Mouse (Mus musculus) urinary bladder, postnatal 4 days (tissue): ENCODE measurements around the gene Cdt1.
A peak's percentile ranks its signal among the peaks of the same experiment; 100 is the strongest.
"Not testable (repeated sequence)": the region's sequence is repeated elsewhere in the genome, so short reads cannot be mapped to it uniquely, and the experiment has no call there.

Experiments used
- DNase-seq, 2 experiments: peaks; one replicate each; pipeline ENCODE4 v3.0.0; 2021 to 2022; ENCODE audit warnings: low spot score in 2 of 2

Cdt1 gene

DNA sequence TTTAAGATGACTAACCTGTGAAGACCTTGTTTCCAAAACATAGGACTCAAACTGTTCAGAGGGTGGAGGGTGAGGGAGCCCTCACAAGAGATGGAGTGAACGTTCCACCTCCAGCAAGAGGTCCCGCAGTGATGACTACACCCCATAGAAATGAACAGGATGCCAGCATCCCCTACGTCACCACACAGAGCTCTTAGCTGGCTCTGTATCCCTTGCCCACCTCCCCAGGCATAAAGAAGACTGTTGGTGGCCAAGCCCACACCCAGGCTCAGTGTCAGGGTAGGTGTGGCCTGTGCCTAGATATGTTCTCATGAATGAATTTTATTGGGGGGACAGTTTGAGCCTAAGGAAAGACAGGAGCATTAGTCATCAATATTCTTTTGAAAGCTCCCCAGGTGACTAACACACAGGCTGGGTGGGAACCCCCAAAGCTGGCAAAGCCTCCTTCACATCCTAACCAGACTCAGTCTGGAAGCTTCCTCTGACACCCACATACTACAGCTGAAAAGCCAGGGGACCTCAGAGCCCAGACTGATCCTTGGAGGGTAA lies 18.9 kb upstream of the Cdt1 start:
- no peak for DNase-seq

DNA sequence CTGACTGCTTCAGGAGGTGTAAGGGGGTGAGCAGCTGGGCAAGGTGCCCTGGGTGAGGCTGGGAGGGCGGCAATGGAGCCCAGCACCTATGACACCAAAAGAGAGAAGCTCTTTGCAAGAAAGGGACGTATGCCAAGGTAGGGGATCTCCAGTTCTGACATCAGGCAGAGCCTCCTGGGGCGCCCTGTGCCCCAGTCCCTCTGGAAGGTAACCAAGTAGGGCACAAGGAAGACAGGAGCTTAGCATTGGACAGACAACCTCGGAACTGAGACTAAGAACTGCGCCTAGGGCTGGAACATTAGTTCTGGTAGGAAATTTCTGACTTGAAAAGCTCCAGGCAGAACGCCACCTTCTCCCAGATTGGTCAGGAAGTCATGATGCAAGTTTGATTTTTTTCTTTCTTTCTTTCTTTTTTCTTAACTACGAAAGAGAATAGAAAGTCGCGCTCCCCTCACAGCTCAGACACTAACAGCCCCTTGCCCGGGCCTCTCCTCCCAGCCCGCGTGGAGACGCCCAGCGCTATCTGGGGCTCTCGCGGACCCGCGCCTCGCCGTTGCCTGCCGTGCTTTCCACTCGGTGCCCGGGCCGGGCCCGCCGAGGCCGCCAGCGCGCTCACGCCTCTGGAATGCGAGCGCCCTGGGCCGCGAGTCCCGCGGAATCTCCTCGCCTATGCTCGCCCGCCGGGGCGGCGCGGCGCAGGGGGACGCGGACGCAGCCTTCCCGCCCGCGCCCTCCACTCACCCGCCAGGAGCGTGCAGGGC lies 17.4 kb upstream of the Cdt1 start:
- DNase-seq, result peak in 1 of 2 experiments; percentile 66

DNA sequence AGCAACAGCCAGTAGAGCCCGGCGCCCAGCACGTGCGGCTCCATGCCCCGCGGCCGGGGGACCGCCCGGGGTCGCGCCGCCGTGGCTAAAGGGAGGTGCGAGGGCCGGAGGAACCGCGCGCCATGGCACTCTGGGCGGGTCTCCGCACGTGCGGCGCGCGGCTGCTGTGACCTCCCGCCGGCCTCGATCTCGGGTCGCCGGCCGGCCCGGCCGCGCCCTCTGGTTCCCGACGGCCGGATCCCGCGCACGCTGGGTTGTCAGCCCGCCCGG lies 16.9 kb upstream of the Cdt1 start:
- no peak for DNase-seq

DNA sequence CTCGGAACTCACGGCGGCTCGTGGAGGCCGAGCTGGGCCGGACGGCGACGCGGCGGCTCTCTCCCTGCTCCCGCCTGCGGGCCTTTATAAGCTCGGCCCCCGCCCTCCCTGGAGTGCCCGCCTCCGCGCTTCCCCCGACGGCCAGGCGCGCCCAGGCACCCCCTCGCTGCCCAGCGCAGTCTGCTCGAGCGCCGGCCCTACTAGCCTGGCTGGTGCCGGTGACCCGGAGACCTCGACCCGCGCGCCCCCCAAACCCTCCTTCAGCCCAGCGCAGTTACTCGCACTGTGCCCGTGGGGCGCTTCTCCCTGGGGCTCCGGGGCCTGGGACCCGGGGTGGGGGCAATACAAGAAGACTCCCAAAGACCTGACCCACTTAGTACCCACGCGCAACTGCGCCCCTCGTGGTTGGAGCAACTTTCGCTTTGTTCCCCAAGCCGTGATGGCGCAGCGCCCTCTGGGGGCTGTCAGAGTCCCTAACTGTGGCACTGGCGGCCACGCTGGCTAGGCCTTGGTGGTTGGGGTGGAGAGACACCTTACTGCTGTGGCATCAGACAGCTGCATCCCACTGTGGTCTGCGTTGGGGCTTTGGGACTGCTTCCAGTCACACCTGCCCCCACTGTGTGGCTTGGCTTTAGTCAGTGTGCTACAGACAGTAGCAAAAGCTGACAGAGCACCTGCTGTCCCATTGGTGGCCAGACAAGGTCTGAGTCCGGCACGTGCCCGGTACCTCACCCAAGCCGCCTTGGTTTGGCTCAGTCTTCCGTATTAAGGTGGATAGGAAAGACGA lies 16.4 kb upstream of the Cdt1 start, which contains the start of gene Piezo1:
Gene Piezo1 (minus strand): TSS at position 65 of the 787 bp plus-strand sequence.
- DNase-seq, result peak; percentile 87 to 93

DNA sequence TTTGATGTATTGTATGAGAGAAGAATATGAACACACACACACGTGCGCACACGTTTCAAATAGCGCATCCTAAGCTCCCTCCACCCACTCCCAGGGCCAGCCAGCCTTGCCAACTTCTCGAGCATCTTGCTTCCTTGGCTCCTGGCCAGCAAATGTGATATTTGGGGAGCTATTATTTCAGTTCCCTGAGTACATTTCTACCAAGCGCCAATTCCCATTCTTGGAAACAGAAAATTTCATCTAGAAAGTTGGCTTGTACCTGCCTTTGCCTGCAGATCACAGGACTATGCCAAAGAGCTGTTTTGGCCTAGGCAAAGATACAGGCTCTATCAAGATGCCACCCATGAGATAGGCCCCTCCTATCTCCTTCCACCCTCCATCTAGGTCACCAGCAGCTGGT lies 13.0 kb upstream of the Cdt1 start:
- DNase-seq, result no peak

DNA sequence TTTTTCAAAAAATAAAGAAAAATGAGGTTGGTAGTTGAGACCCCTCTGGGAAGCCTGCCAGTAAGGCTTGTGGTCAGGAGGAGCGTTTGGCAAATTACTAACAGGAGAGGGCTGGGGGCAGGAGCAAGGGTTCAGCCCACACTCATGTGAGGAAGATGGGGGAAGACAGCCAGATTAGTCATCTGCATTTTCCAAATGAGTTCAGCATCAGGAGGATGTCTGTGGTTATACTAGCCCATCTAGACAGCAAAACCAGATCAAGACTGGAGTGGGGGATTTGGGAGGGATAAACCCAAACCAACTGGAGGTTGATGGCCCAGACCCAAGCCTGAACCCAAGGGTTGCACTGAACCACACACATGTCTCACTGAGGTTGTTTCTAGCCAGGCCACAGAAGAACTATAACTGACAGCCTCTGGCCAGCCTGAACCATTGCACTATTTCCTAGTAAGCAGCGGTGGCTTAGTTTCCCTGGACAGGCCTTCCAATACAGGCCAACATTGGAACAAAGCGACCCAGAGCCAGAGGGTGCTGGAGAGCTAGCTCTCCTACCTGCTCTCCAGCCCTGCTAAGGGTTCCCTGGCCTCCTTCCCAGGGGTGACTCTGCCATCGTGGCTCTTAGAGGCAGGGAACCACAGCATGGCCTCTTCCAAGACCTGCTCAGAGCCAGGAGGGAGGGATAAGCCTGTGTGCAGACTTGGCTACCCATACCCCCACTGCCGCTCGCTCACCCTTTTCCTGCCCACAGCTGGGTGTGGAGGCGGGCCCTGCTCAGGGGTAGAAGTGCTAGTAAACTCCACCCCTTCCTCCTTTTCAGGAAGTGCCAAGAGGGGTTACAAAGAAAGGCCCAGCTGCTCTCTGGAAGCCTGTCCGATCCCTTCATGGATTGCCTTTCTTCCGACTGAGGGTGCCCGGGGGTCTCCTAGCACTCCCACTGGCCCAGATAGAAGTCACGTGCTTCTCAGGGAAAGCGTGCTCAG lies 11.5 kb upstream of the Cdt1 start:
- no peak for DNase-seq

DNA sequence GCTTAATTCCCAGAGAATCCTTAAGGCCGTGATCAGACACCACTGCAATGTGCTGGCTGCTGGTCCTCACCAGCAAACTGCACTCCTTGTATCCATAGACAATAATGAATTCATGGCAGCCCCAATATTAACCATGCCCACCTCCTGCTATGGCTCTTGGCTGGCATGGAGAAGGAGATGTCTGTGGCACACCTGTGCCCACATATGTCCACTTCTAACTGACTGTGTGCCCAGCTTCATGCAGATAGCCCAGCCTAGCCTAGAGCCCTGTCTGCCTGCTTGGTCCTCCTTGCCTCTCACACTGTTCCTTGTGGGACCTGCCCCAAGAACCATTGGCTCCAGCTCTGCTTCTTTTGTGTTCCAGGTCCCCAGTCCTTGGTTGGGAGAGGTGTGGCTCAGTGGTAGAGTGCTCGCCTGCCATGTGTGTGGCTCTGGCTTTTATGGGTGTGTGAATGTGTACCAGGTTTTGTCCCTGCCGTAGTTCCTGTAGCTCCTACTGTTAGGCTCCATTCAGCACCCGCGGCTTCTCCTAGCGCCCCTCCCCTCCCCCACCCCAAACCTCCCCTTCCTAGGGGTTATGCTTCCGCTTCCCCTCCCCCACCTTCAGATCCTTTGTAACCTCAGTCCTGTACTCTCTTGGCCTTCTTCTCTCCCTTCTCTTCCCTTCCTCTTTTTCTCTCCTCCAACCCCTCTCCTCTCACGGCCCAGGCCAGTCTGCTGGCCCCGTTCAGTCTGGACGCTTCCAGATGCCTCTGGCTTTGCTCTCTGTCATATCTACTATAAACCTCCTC lies 10.4 kb upstream of the Cdt1 start:
- no peak for DNase-seq

DNA sequence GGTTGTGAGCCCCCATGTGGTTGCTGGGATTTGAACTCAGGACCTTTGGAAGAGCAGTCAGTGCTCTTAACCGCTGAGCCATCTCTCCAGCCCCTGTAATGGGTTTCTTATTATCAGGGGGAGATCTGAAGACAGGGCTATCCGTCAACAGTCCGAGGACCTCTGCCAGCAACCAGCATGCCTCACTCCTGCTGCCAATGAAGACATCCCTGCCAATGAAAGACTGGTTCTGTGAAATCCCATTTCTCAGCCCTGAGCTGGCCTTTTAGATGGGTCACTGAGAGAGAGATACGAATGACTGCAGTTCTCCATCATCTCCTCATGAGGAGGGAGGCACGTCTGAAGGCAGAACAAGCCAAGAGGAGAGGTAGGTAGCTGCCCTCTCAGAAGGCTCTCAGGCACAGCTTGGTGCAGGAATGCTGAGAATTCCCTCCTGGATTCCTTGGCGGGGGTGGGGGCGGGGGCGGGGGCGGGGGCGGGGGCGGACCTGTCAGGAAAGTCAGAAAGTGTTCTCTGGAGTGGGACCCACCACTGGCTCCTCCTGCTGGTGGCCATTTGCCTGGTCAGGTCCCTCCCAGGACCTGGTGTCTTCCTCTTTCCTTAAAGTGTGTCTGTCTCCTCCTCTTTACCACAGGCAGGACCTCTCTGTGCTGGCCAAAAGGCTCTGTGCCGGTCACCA lies 9.0 kb upstream of the Cdt1 start:
- DNase-seq, result no peak

DNA sequence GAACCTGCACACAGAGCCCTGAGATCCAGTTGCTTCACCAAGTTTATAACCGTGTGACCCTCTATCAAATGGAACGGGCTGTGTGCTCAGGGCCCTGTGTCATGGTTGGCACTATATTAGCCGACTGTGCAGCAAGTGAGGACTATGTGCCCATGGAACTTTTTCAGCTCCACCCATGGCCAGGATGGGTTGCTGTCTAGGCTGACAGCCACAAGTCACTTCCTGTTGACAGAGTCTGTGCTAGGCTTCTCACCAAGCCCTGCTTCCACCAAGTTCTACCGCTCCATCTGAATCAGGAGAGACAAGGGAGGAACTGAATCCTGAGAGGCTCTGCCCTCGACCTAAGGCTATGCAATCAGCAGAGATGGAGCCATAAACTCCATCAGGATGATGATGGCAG lies 6.6 kb upstream of the Cdt1 start:
- no peak for DNase-seq

DNA sequence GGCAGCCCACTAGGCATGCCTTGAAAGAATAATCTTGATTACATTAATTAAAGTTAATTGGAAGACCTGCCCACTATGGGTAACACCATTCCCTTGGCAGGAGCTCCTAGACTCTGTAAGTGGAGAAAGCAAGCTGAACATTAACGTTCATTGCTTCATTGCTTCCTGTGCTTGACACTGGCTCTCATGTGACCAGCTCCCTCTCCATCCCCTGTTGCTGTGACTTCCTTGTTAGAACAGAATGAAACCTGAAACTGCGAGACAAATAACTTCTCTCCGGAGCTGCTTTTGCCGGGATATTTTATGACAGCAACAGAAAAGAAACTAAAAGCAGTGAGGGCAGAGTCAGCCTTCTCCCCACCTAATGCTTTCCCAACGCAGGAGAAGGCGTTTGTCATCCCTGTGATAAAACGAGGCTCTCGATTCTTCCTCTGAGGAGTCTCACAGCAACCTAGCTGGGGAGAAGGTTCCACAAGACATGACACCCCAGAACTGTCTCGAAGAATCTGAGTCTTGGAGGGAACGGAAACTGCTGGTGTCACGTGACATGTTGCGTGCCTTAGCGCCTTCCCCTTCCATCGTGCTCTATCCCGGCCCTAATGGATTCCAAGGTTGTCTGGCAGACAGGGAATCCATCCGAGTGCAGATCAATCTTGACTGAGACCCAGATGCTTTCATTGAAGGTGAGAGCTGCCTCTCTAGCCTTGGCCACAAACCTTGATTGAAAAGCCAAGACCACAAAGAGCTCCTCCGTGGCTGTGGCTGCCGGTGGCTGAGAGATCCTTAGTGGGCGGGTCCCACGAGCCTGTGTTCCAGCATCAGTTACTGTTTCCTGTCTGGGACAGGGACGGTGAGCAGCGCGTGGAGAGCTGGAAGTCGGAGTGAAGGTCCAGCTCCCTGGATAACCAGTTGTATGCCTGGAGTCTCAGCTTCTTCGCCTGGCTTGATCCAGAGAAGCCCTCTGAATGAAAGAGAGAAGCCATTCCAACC lies 3.2 kb upstream of the Cdt1 start:
- no peak for DNase-seq

DNA sequence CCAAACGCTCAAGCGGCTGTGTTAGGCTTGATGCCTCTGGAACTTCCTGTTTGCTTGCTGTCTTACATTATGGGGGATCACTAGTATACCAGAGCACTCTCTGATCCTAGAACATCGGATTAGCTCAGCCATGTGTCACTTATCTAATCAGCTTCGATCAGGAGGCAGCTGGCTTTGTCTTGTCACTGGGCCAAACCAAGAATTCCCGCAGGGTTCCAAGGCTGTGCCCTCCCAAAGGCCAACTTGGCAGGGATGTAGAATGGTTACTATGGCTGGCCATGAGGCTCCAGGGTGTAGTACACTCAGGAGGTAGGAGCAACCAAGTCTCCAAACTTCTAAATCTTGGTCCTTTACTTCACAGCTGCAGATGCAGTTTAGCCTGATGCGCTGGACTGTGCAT lies 1.0 kb upstream of the Cdt1 start:
- DNase-seq, result no peak

DNA sequence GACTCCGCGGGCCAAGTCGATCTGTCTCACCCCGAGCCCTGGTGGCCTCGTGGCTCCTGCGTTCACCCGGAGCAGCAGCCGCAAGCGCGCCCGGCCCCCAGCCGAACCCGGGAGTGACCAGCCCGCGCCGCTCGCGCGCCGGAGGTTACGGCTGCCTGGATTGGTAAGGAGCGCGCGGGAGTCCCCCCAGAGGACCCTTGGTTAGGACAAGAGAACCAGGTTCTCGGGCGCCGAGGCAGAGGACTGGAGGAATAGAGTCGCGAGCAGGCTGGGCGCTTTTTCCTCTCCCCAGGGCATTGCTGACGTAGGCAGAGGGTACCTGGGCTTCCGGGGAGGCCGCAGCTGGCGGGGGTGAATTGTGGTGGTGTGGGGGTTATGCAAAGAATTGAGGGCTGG lies 292 bp downstream of the Cdt1 start:
- no peak for DNase-seq

DNA sequence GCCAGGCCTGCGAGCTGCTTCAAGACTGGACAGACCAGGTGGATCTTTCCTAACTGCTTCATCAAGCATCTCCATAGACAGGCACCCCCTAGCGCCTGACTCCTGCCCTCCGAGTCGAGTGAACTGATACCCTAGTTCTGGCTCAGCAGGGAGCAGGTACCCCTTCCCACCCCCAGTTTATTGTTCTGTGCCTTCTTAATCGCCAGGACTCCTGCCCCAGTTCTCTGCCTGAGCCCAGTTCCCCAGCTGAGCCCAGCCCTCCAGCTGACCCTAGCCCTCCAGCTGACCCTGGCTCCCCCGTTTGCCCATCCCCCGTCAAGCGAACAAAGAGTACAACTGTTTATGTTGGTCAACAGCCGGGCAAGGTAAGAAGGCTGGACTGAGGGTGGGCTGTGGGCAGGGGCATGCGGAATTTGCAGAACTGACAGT lies 1.1 kb downstream of the Cdt1 start:
- DNase-seq, result no peak

DNA sequence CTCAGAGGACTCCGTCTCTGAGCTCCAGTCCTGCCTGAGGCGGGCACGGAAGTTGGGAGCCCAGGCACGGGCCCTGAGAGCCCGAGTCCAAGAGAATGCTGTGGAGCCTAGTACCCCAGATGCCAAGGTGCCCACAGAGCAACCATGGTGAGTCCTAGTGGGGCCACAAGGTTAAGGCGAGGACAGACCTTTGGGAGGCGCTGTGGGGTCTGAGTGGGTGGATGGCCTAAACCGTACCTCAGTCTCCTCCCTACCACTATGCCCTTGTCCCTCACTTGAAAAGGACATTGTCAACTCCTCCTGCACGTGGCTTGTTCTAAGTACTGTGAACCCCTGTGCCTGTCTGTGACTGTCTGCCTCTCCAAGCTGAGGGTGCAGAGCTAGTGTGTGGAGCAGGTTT lies 1.5 kb downstream of the Cdt1 start:
- DNase-seq, result no peak

DNA sequence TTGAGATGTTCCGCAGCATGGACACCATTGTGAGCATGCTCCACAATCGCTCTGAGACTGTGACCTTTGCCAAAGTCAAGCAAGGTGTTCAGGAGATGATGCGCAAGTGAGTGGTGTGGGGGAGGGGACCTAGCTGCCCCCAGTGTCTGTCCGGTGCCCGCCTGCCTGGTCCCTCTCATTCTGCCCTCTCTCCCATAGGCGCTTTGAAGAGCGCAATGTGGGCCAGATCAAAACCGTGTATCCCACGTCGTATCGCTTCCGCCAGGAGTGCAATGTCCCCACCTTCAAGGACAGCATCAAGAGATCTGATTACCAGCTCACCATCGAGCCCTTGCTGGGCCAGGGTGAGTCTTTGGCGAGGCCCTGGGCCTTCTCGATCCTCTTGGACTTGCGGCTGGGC lies 2.2 kb downstream of the Cdt1 start:
- no peak for DNase-seq

DNA sequence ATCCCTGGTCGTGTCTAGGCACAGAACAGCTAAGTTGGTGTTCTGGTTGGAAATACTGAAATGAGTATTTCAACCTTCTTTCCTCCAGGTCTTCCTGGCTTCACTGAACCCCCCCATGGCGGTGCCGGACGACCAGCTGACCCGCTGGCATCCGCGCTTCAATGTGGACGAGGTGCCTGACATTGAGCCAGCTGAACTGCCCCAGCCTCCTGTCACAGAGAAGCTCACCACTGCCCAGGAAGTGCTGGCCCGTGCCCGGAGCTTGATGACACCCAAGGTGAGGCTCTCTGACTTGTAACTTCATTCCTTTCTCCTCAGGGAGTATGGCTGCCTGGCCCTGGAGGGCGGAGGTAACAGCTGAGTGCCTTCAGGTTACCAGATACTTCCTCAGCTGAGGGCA lies 3.3 kb downstream of the Cdt1 start:
- no peak for DNase-seq

DNA sequence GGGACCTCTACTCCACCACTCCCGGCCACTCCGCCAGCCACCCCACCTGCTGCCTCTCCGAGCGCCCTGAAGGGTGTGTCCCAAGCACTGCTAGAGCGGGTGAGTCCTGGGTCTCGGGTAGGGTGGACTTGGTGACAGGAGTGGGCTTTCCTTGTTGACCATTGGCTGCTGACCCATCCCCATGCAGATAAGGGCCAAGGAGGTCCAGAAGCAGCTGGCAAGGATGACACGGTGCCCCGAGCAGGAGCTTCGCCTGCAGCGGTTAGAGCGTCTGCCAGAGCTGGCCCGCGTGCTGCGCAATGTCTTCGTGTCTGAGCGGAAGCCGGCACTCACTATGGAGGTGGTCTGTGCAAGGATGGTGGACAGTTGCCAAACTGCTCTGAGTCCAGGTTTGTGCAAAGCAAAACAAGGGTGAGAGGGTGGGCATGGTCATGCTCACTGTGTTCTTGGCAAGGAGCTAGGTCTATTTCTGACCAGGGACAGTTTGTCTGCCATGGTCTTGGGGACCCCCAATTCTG lies 4.0 kb downstream of the Cdt1 start:
- DNase-seq, result no peak

DNA sequence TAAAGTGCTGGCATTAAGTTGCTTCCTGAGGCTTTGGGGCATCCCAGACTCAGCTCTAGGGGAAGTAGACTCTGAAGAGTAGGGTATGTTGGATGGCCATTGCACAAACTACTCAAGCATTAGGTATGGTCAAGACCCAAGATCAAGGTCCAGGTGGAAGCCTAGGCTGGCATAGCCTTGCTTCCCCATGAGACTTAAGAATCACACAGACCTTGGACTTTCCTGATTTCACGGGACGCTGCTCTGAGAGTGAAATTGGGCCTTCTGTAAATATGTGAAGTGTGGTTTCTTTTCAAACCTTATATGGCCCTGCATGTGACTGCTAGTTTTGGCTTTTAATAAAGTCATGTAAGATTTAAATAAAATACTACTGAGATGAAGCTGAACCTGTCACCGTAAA lies 4.9 kb downstream of the Cdt1 start:
- DNase-seq, result no peak

DNA sequence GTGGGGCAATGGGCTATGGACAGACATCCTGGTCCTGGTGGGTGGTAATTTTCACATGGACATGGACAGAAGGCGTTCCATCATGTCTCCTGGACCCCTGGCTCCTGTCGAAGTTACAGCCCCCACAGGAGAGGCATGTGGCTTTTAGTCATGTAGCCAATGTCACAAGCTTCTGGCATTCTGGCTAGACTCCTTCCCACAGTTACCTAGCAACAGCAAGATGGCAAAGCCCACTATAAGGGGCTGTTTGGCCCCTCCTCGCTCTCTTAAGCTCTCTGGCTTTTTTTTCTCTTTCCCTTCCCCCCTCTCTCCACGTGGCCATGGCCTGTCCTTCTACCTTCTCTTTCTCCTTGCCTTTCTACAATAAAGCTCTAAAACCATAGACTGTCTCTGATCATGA lies 5.4 kb downstream of the Cdt1 start:
- not testable (repeated sequence) for DNase-seq
